Mouse (Mus musculus): Measurements from ENCODE around the gene Hipk3. TPM values are rescaled to one million over a fixed set of nuclear protein-coding genes. Genes with fewer than 3 reads are reported as not detected.

Hipk3 gene
- 92.1 TPM for polyA plus RNA-seq (2014; fragmentation: Illumina TruSeq; extraction: RNeasy Lipid Tissue Mini Kit (QIAGEN cat#74804); ENCODE audit: low read depth, low replicate concordance)

DNA sequence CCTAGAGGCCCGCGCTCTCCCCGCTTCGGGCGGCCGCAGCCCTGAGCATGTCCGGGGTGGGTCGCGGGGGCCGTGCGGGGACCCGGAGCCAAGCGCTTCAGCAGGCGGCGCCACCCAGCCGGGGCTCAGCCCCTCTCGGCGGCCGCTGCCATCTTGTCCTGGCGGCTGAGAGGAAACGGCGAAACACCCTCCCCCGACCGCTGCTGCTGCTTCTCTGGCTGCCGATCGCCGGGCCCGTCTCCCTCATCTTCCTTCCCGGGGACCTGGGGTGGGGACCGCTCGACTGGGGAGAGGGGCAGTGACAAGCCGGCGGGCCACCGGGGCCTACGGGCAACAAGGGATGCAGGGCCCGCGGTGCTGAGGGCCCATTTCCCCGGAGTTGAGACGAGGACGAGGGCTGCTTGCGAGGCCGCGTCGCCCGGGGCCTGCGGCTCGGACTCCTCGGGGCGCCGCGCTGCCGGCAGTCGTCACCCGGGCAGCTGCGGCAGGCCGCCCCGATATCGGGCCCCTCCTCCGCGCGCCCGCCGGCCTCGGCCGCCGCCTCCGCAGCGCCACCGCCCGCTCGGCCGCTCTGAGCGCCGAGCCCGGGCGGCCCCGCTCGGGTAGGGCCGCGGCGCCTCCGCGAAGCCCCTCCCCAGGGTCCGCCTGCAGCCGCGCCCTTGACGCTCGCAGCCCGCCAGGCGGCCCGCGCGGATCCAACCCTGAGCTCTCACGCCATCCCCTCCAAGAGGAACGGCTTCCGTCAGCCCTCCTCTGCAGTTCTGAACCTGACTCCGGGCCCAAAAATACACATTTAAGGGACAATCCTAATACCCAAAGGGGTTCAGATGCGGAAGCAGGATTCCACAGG, at the start of gene Hipk3:
Gene Hipk3 (minus strand): TSS at position 496 of the 850 bp plus-strand sequence.

DNA sequence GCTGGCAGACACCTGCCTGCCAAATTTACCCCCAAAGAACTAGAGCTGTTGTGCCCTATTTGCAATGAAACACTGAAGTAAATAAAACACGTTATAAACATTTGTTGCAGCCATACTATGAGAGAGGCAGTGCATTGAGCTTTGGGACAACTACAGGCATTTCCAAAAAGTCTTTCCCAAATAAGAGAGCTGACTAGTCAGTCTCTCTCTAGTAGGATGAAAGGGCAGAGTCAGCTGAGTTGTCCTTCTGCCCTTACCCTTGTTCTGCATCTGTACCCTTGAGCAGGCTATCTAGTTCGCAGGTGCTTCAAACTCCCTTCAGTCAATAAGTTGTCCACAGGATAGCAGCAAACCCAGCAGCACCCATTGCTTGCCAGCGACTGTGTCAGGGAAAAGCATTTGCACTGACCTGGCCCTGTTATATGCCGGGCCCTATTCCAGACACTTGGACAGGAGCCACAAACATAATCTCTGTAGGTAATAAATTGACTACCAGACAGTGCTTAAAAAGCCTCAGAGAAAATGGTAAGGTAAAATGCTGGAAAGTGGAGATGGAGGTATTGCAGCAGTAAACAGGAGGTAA, 83.2 kb downstream of the Hipk3 start, which contains the start of gene D430041D05Rik:
Gene D430041D05Rik (minus strand): TSS at position 51 of the 583 bp plus-strand sequence.

Other genes starting within 250 kb of the Hipk3 start
- not detected for gene D430041D05Rik, start 83.4 kb downstream of the Hipk3 start, polyA plus RNA-seq (2014; fragmentation: Illumina TruSeq; extraction: RNeasy Lipid Tissue Mini Kit (QIAGEN cat#74804); ENCODE audit: low read depth, low replicate concordance)
- 103 TPM for gene Cstf3, start 96.1 kb upstream of the Hipk3 start, polyA plus RNA-seq (2014; fragmentation: Illumina TruSeq; extraction: RNeasy Lipid Tissue Mini Kit (QIAGEN cat#74804); ENCODE audit: low read depth, low replicate concordance)
- 5.0 TPM for gene Tcp11l1, start 217.7 kb upstream of the Hipk3 start, polyA plus RNA-seq (2014; fragmentation: Illumina TruSeq; extraction: RNeasy Lipid Tissue Mini Kit (QIAGEN cat#74804); ENCODE audit: low read depth, low replicate concordance)
- gene Pin1rt1, start 221.9 kb upstream of the Hipk3 start, polyA plus RNA-seq (2014; fragmentation: Illumina TruSeq; extraction: RNeasy Lipid Tissue Mini Kit (QIAGEN cat#74804); ENCODE audit: low read depth, low replicate concordance), result not detected
- gene Depdc7, start 248.4 kb upstream of the Hipk3 start, polyA plus RNA-seq (2014; fragmentation: Illumina TruSeq; extraction: RNeasy Lipid Tissue Mini Kit (QIAGEN cat#74804); ENCODE audit: low read depth, low replicate concordance), result 1.6 TPM

Measured in sigmoid colon, adult 10 weeks (tissue).